Mouse (Mus musculus) ovary, postnatal 14 days (tissue): ENCODE measurements around the gene Lta.

Source experiments
- DNase-seq: peaks from one replicate; pipeline ENCODE4 v3.0.0; 2022; ENCODE audit warnings: low spot score

Gene Lta

DNA sequence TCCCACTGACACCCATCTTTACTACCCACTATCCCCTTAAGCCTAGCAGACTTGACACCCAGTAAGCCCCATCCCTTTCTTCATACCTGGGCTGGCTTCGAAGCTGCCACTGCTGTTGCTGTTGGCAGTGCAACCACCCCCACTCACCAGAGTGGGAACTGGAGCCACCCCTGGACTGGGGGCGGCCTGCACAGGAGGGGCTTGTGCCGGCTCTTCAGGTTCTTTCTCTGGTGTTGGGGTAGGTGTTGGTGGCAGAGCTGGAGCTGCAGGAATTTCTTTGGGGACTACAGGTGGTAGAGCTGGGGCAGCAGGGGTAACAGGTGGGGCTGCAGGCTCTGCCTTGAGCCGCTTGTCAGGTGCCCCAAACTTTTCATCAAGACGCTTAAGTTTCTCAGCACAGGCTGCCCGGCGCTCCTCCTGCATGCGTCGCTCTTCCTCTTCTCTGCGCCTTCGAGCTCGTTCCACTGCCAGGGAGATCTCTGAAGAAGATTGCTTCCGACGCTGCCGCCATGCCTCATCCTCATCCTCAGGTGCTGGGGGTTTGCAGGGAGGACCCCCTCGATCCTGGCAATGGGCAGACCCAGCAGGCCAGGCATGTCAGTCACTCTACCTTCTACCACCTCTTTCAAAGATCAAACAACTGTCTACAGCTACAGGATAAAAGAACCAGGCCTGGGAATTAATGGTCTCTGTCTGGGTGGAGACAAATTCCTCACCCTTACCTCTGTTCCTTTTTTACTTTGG is 46.1 kb downstream of the Lta start:
- DNase-seq, result no peak

DNA sequence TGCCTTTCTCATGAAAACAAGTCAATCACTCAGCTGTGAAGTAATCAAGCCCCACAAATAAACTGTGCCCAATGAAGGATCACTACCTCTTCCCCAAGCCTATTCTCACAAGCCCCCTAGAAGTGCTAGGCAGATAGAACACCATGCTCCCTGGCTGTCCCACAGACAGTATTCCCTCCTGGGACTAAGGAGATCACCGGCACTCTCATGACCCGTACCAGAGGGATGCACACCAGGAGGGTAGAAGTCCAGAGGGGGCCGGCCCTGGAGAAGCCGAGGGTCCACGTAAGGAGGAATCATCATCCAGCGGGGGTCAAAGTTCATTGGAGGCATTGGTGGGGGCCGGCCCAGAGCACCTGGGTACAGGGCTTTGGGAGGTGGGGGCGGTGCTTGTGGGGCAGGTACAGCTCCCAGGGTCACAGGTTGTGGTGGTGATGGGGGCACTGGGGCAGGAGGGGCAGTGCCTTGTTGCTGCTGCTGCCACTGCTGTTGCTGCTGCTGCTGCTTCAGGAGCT is 47.4 kb downstream of the Lta start:
- DNase-seq, result no peak

DNA sequence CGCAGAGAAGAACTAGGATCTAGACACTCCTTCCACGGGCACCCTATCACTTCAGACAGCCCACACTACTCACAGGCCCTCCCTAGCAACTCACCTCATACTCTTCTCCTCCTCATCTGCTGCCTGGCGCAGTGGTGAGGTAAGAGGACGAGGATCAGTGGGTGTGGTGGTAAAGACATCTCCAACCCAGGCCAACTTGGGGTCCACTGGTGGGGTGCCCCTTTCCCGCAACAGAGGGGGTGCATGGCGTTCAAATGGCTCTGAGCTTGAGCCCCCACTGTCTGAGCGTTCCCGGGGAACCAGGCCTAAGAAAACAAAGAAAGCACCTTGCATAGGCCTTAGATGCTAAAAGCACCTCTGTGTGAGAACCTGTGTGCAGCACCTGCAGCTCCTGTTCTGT is 47.9 kb downstream of the Lta start:
- DNase-seq, result no peak

GRCm38 (mm10) chr17:35156461-35157200 is 48.5 kb downstream of the Lta start:
- DNase-seq, result no peak

DNA sequence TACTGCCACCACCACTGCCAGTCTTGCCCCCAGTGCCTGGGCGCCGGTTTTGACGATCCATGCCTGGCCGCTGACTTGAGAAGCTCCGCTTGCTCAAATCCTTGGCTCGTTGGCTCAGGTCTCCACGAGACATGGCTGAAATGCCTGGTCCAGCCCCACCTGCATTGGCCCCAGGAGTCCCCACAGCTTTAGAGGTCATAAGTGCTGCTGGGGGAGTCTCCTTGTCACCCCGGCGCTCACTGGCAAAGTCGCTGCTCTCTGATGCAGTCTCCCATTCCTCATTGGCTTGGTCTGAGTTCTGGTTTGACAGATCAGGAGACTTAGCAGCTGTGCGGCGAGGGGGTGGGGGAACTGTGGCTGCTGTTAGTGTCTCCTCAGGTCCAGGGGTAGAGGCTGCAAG is 49.7 kb downstream of the Lta start:
- no peak for DNase-seq

GRCm38 (mm10) chr17:35154616-35155015 is 50.5 kb downstream of the Lta start:
- DNase-seq, result no peak

DNA sequence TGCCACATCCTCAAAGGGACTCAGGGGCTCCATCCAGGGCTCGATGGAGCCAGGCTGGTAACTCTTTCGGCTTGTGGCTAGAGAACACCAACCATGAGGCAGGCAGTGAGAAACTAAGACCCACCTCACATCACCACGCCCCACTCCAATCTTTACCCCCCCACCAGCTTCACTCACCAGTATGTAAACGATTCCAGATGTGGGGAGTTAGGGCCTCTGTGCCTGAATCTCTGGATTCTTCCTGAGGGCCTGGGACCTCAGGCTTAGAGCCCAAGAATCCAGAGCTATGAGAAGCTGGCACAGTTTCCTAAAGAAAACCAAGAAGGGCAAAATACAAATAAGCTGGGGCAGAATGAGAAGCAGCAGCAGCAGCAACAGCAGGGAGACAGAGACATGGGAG is 51.2 kb downstream of the Lta start:
- no peak for DNase-seq
